Mouse (Mus musculus) lung, postnatal 10 days (tissue): ENCODE measurements at regions not wholly inside any gene's neighbourhood (a gene's known extent, or its start where the extent isn't known, plus 50 kb on each side); places are given as distances from the start of the nearest gene placed in this dataset.

Experiments used
- DNase-seq: peaks from one replicate; pipeline ENCODE4 v3.0.0; 2021

GRCm38 (mm10) chr14:64511300-64511699, 407.2 kb downstream of the Prss52 start:
- DNase-seq: no peak

GRCm38 (mm10) chr14:64512726-64513125, 408.6 kb downstream of the Prss52 start:
- DNase-seq: no peak

GRCm38 (mm10) chr14:64517584-64518195, 413.6 kb downstream of the Prss52 start:
- no peak for DNase-seq

GRCm38 (mm10) chr14:64524641-64525040, 420.6 kb downstream of the Prss52 start:
- no peak for DNase-seq

GRCm38 (mm10) chr14:64525302-64526078, 421.4 kb downstream of the Prss52 start:
- DNase-seq: no peak

- no peak for DNase-seq
These were observed 426.5 kb downstream of the Prss52 start for GRCm38 (mm10) chr14:64530541-64530940.

GRCm38 (mm10) chr14:64531221-64531949, 427.3 kb downstream of the Prss52 start:
- no peak for DNase-seq

- no peak for DNase-seq
These were observed 428.3 kb downstream of the Prss52 start for GRCm38 (mm10) chr14:64532351-64532750.

GRCm38 (mm10) chr14:64533591-64534151, 429.6 kb downstream of the Prss52 start:
- no peak for DNase-seq

GRCm38 (mm10) chr14:64534194-64534593, 430.1 kb downstream of the Prss52 start:
- no peak for DNase-seq

- DNase-seq: no peak
These were observed 435.4 kb downstream of the Prss52 start for GRCm38 (mm10) chr14:64539436-64539835.

GRCm38 (mm10) chr14:64545056-64545455, 441.0 kb downstream of the Prss52 start:
- DNase-seq: no peak

- DNase-seq: peak; percentile 75
These were observed 442.7 kb downstream of the Prss52 start for GRCm38 (mm10) chr14:64546787-64547186.

GRCm38 (mm10) chr14:64552951-64553350, 448.9 kb downstream of the Prss52 start:
- DNase-seq: no peak

- no peak for DNase-seq
These were observed 452.0 kb downstream of the Prss52 start for GRCm38 (mm10) chr14:64556042-64556441.

- no peak for DNase-seq
These were observed 453.4 kb downstream of the Prss52 start for GRCm38 (mm10) chr14:64557453-64557852.

- DNase-seq: peak; percentile 53
These were observed 464.6 kb downstream of the Prss52 start for GRCm38 (mm10) chr14:64568689-64569088.

GRCm38 (mm10) chr14:64570951-64571350, 466.9 kb downstream of the Prss52 start:
- no peak for DNase-seq

GRCm38 (mm10) chr14:64572756-64573155, 468.7 kb downstream of the Prss52 start:
- no peak for DNase-seq

- no peak for DNase-seq
These were observed 469.7 kb downstream of the Prss52 start for GRCm38 (mm10) chr14:64573773-64574172.

GRCm38 (mm10) chr14:64574277-64574676, 470.2 kb downstream of the Prss52 start:
- DNase-seq: no peak

- DNase-seq: no peak
These were observed 470.7 kb downstream of the Prss52 start for GRCm38 (mm10) chr14:64574773-64575172.

GRCm38 (mm10) chr14:64575954-64576353, 471.9 kb downstream of the Prss52 start:
- DNase-seq: no peak
